Mouse (Mus musculus) skeletal muscle tissue, adult 2 months (tissue): ENCODE results near the gene Gm10337.

ENCODE experiments used
- DNase-seq: peaks from one replicate; pipeline ENCODE4 v3.0.0-alpha.2; 2012; ENCODE audit warnings: low read depth, low spot score

Gene Gm10337

GRCm38 (mm10) chr15:102503447-102503846 is at the start of gene Gm10337:
Gene Gm10337 (plus strand): TSS chr15:102503722.
- DNase-seq = no peak

GRCm38 (mm10) chr15:102455993-102456392 is 47.5 kb upstream of the Gm10337 start:
- no peak for DNase-seq

GRCm38 (mm10) chr15:102458050-102458736 is 45.3 kb upstream of the Gm10337 start:
- no peak for DNase-seq

GRCm38 (mm10) chr15:102458904-102459317 is 44.6 kb upstream of the Gm10337 start, which contains the start of gene Prr13:
Gene Prr13 (plus strand): TSS chr15:102459028.
- peak; percentile 91 for DNase-seq

GRCm38 (mm10) chr15:102459381-102459780 is 44.1 kb upstream of the Gm10337 start:
- no peak for DNase-seq

GRCm38 (mm10) chr15:102459847-102460246 is 43.7 kb upstream of the Gm10337 start:
- DNase-seq = no peak

- no peak for DNase-seq
These were observed 43.1 kb upstream of the Gm10337 start for GRCm38 (mm10) chr15:102460409-102460808.

- DNase-seq = no peak
These were observed 42.6 kb upstream of the Gm10337 start for GRCm38 (mm10) chr15:102460971-102461370.

- no peak for DNase-seq
These were observed 42.0 kb upstream of the Gm10337 start for GRCm38 (mm10) chr15:102461430-102462075.

- DNase-seq = no peak
These were observed 39.9 kb upstream of the Gm10337 start for GRCm38 (mm10) chr15:102463666-102464065.

GRCm38 (mm10) chr15:102468675-102469370 is 34.7 kb upstream of the Gm10337 start:
- no peak for DNase-seq

GRCm38 (mm10) chr15:102470183-102470604 is 33.3 kb upstream of the Gm10337 start, which contains the start of gene Pcbp2:
Gene Pcbp2 (plus strand): TSS chr15:102470539.
- peak; percentile 97 for DNase-seq

- peak; percentile 76 for DNase-seq
These were observed 32.8 kb upstream of the Gm10337 start for GRCm38 (mm10) chr15:102470605-102471294.

- peak; percentile 46 for DNase-seq
These were observed 32.3 kb upstream of the Gm10337 start for GRCm38 (mm10) chr15:102471295-102471645.

GRCm38 (mm10) chr15:102471727-102472126 is 31.8 kb upstream of the Gm10337 start:
- DNase-seq = no peak

- DNase-seq = no peak
These were observed 30.3 kb upstream of the Gm10337 start for GRCm38 (mm10) chr15:102473246-102473645.

GRCm38 (mm10) chr15:102474520-102474919 is 29.0 kb upstream of the Gm10337 start:
- DNase-seq = no peak

GRCm38 (mm10) chr15:102483136-102483535 is 20.4 kb upstream of the Gm10337 start:
- no peak for DNase-seq

GRCm38 (mm10) chr15:102485853-102486252 is 17.7 kb upstream of the Gm10337 start:
- no peak for DNase-seq

GRCm38 (mm10) chr15:102487664-102488063 is 15.9 kb upstream of the Gm10337 start:
- no peak for DNase-seq

- no peak for DNase-seq
These were observed 5.2 kb upstream of the Gm10337 start for GRCm38 (mm10) chr15:102498322-102498721.

GRCm38 (mm10) chr15:102499370-102499769 is 4.2 kb upstream of the Gm10337 start:
- no peak for DNase-seq
